Mouse (Mus musculus): ENCODE data around the gene Pld3.

DNA sequence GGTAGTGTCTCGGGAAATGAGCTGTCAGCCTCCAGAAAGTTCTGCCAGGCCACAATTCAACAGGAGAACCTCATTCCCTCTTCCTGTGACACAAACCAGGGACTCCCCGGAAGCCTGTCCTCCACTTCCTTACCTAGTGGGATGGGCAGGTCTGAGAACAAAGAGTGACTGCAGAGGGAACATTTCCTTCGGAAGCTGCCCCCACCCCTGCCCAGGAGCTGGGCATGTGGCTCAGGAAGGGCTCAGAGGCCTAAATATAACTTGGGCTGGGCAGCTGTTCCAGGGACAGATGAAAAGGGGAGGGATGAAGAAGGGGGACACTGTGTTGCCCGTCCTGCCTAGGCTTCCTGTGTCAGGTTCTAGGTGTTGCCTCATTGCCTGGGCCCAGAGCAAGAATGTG is 51.4 kb downstream of the Pld3 start:
- TF ChIP-seq POLR2A (IDR thresholded peaks at IDR 0.05; ENCODE audit: low read depth, low read length) (no peak), CTCF (IDR thresholded peaks at IDR 0.05; ENCODE audit: extremely low read depth, insufficient read depth, insufficient read length, insufficient replicate concordance) (no peak)

Measured in spleen, adult 2 months (tissue).